Mouse (Mus musculus) erythroblast, embryonic 14.5 days (primary cell): ENCODE data around the gene Cblc. TPM values are rescaled to one million over a fixed set of nuclear protein-coding genes. Genes with fewer than 3 reads are reported as not detected.
A peak's percentile ranks its signal among the peaks of the same experiment; 100 is the strongest.

ENCODE experiments used
- H3K27me3 ChIP-seq: 2 replicates; pipeline ENCODE4 v1.6.1; 2012; ENCODE audit warnings: inconsistent platforms; ENCODE audit not compliant: control insufficient read depth
- H3K36me3 ChIP-seq: 2 replicates; pipeline ENCODE4 v1.6.1; 2012; ENCODE audit warnings: mild to moderate bottlenecking, inconsistent platforms; ENCODE audit not compliant: control insufficient read depth
- H3K4me1 ChIP-seq: 2 replicates; pipeline ENCODE4 v1.6.1; 2012; ENCODE audit warnings: inconsistent platforms; ENCODE audit not compliant: control insufficient read depth
- H3K4me3 ChIP-seq: replicated peaks from 2 replicates; pipeline ENCODE3; 2012; ENCODE audit warnings: moderate library complexity, mild to moderate bottlenecking, inconsistent platforms
- H3K9me3 ChIP-seq: 2 replicates; pipeline ENCODE4 v1.6.1; 2012; ENCODE audit warnings: low read length, inconsistent platforms, mixed read lengths; ENCODE audit not compliant: control insufficient read depth
- GATA1 ChIP-seq: IDR thresholded peaks from 2 replicates; pipeline ENCODE4 v1.6.1; 2012; ENCODE audit warnings: low read length, inconsistent platforms, mixed read lengths
- TAL1 ChIP-seq: IDR thresholded peaks from 3 replicates; pipeline ENCODE4 v1.6.1; 2012; ENCODE audit warnings: low read length, inconsistent platforms, mixed read lengths
- polyA plus RNA-seq: library from polyadenylated mRNA; stranded (reverse); fragments of >175 nt; gene quantifications from 2 replicates; pipeline ENCODE4 v1.2.3, GENCODE M21; 2012

Gene Cblc
- polyA plus RNA-seq, 1 experiment: not detected

GRCm38 (mm10) chr7:19820347-19821048 is 23.9 kb upstream of the Cblc start:
- H3K36me3 ChIP-seq: no peaks in the 10 kb centered on the region; the same call in 1 of the 2 replicates
- no peak for TF ChIP-seq TAL1
- no peak for TF ChIP-seq GATA1
- no peak overlapping the region for H3K4me3 ChIP-seq
- peaks cover 4% of the 10 kb centered on the region; the same call in 1 of the 2 replicates for H3K9me3 ChIP-seq
- peaks cover 55% of the 10 kb centered on the region for H3K27me3 ChIP-seq
- peaks cover 8% of the 10 kb centered on the region for H3K4me1 ChIP-seq

GRCm38 (mm10) chr7:19818875-19819274 is 22.3 kb upstream of the Cblc start:
- Histone ChIP-seq H3K4me3 (no peak overlapping the region), H3K36me3 (no peaks in the 10 kb centered on the region; the same call in 1 of the 2 replicates), H3K4me1 (peaks cover 6% of the 10 kb centered on the region)

GRCm38 (mm10) chr7:19818440-19818839 is 21.8 kb upstream of the Cblc start:
- TF ChIP-seq TAL1 (no peak), GATA1 (no peak)
- Histone ChIP-seq H3K27me3 (peaks cover 47% of the 10 kb centered on the region), H3K4me3 (no peak overlapping the region)

More at GRCm38 (mm10) chr7:19818875-19819274, 22.3 kb upstream of the Cblc start:
- TF ChIP-seq GATA1 (no peak), TAL1 (no peak)
- Histone ChIP-seq H3K27me3 (peaks cover 52% of the 10 kb centered on the region), H3K9me3 (peaks cover 4% of the 10 kb centered on the region; the same call in 1 of the 2 replicates)

GRCm38 (mm10) chr7:19817382-19818105 is 20.9 kb upstream of the Cblc start:
- peaks cover 4% of the 10 kb centered on the region; the same call in 1 of the 2 replicates for H3K9me3 ChIP-seq
- TF ChIP-seq TAL1 (no peak), GATA1 (no peak)
- H3K27me3 ChIP-seq: peaks cover 38% of the 10 kb centered on the region
- H3K36me3 ChIP-seq: no peaks in the 10 kb centered on the region; the same call in 1 of the 2 replicates
- peaks cover 4% of the 10 kb centered on the region for H3K4me1 ChIP-seq
- peak overlapping the region; percentile 15 for H3K4me3 ChIP-seq

More at GRCm38 (mm10) chr7:19818440-19818839, 21.8 kb upstream of the Cblc start:
- H3K4me1 ChIP-seq: peaks cover 4% of the 10 kb centered on the region
- H3K9me3 ChIP-seq: peaks cover 4% of the 10 kb centered on the region; the same call in 1 of the 2 replicates
- no peaks in the 10 kb centered on the region; the same call in 1 of the 2 replicates for H3K36me3 ChIP-seq

- Histone ChIP-seq H3K4me3 (peak overlapping the region; percentile 22), H3K4me1 (peaks cover 6% of the 10 kb centered on the region), H3K9me3 (peaks cover 4% of the 10 kb centered on the region; the same call in 1 of the 2 replicates), H3K27me3 (peaks cover 28% of the 10 kb centered on the region), H3K36me3 (no peaks in the 10 kb centered on the region; the same call in 1 of the 2 replicates)
- TF ChIP-seq GATA1: no peak
- TF ChIP-seq TAL1: no peak
Measured at GRCm38 (mm10) chr7:19816224-19816771, 19.7 kb upstream of the Cblc start.

- peaks cover 4% of the 10 kb centered on the region; the same call in 1 of the 2 replicates for H3K9me3 ChIP-seq
- H3K36me3 ChIP-seq: no peaks in the 10 kb centered on the region; the same call in 1 of the 2 replicates
- peak overlapping the region; percentile 22 for H3K4me3 ChIP-seq
- H3K27me3 ChIP-seq: peaks cover 30% of the 10 kb centered on the region
- TF ChIP-seq GATA1 (no peak), TAL1 (no peak)
- H3K4me1 ChIP-seq: peaks cover 10% of the 10 kb centered on the region
Measured at GRCm38 (mm10) chr7:19815296-19816223, 19.0 kb upstream of the Cblc start.

GRCm38 (mm10) chr7:19813579-19814122 is 17.0 kb upstream of the Cblc start:
- H3K4me1 ChIP-seq: peaks cover 10% of the 10 kb centered on the region
- TF ChIP-seq GATA1 (no peak), TAL1 (no peak)
- H3K27me3 ChIP-seq: peaks cover 30% of the 10 kb centered on the region

GRCm38 (mm10) chr7:19813161-19813560 is 16.6 kb upstream of the Cblc start:
- peaks cover 30% of the 10 kb centered on the region for H3K27me3 ChIP-seq
- TF ChIP-seq TAL1: no peak
- TF ChIP-seq GATA1: no peak
- H3K9me3 ChIP-seq: no peaks in the 10 kb centered on the region
- H3K4me3 ChIP-seq: no peak overlapping the region
- peaks cover 10% of the 10 kb centered on the region for H3K4me1 ChIP-seq
- no peaks in the 10 kb centered on the region; the same call in 1 of the 2 replicates for H3K36me3 ChIP-seq

More at GRCm38 (mm10) chr7:19813579-19814122, 17.0 kb upstream of the Cblc start:
- Histone ChIP-seq H3K36me3 (no peaks in the 10 kb centered on the region; the same call in 1 of the 2 replicates), H3K9me3 (no peaks in the 10 kb centered on the region), H3K4me3 (no peak overlapping the region)
